Mouse (Mus musculus) lung, adult 2 months (tissue): Measurements from ENCODE around the gene Csf2. TPM values are rescaled to one million over a fixed set of nuclear protein-coding genes. Genes with fewer than 3 reads are reported as not detected.

Source experiments
- DNase-seq: peaks from one replicate; pipeline ENCODE4 v3.0.0; 2022
- H3K4me1 ChIP-seq: fragments of 200-500 bp; 2 replicates; pipeline ENCODE4 v1.6.1; 2011; ENCODE audit warnings: low read length; ENCODE audit not compliant: control insufficient read depth, insufficient read depth
- H3K4me3 ChIP-seq: fragments of 200-500 bp; replicated peaks from 2 replicates; pipeline ENCODE3; 2011; ENCODE audit warnings: low read depth, mild to moderate bottlenecking, control low read depth, low read length; ENCODE audit errors: extremely low read depth
- CTCF ChIP-seq: fragments of 200-500 bp; IDR thresholded peaks from 2 replicates; pipeline ENCODE4 v1.5.1; 2011; ENCODE audit warnings: mild to moderate bottlenecking, low read length, control low read depth; ENCODE audit not compliant: insufficient read depth
- POLR2A ChIP-seq: fragments of 200-500 bp; IDR thresholded peaks from 2 replicates; pipeline ENCODE4 v1.6.1; 2011; ENCODE audit warnings: low read depth, mild to moderate bottlenecking, control low read depth, low read length, borderline replicate concordance; ENCODE audit errors: extremely low read depth
- WGBS: fragments of 180-500 bp; shearing (Covaris S2); methylation state at CpG from one replicate; pipeline ENCODE4 v1.1.7; 2018; 5-methylcytosine and 5-hydroxymethylcytosine counted together
- polyA plus RNA-seq: library from polyadenylated mRNA; depleted of rRNA; stranded (reverse); fragments of >200 nt; gene quantifications from 2 replicates; pipeline ENCODE4 v1.2.3, GENCODE M21; 2012

The Csf2 gene
- polyA plus RNA-seq, 1 experiment: 2.5 TPM

- WGBS: 74% methylated on average over 6 of the region's 6 CpGs
- Histone ChIP-seq H3K4me1 (no peaks in the 10 kb centered on the region), H3K4me3 (no peak overlapping the region)
- DNase-seq: no peak
- TF ChIP-seq CTCF: no peak
- TF ChIP-seq POLR2A: no peak
These were observed 5.0 kb downstream of the Csf2 start for GRCm38 (mm10) chr11:54244465-54244864.

GRCm38 (mm10) chr11:54242494-54242893, 7.0 kb downstream of the Csf2 start:
- TF ChIP-seq POLR2A: no peak
- TF ChIP-seq CTCF: no peak
- no peaks in the 10 kb centered on the region for H3K4me1 ChIP-seq
- no peak for DNase-seq
- WGBS: 90% methylated on average over 3 of the region's 3 CpGs
- H3K4me3 ChIP-seq: no peak overlapping the region

- Histone ChIP-seq H3K4me3 (no peak overlapping the region), H3K4me1 (no peaks in the 10 kb centered on the region)
- DNase-seq: peak; percentile 49
- no peak for TF ChIP-seq POLR2A
- 16% methylated on average over 2 of the region's 2 CpGs for WGBS
These were observed 12.5 kb downstream of the Csf2 start for GRCm38 (mm10) chr11:54236939-54237338.

GRCm38 (mm10) chr11:54227478-54227877, 22.0 kb downstream of the Csf2 start:
- WGBS: 80% methylated on average over 2 of the region's 2 CpGs
- Histone ChIP-seq H3K4me3 (no peak overlapping the region), H3K4me1 (no peaks in the 10 kb centered on the region)
- TF ChIP-seq CTCF (no peak), POLR2A (no peak)
- no peak for DNase-seq

- Histone ChIP-seq H3K4me3 (no peak overlapping the region), H3K4me1 (no peaks in the 10 kb centered on the region)
- no peak for TF ChIP-seq CTCF
- TF ChIP-seq POLR2A: no peak
- no peak for DNase-seq
- 74% methylated on average over 5 of the region's 5 CpGs for WGBS
These were observed 24.9 kb downstream of the Csf2 start for GRCm38 (mm10) chr11:54224475-54224986.

- TF ChIP-seq CTCF (no peak), POLR2A (no peak)
- WGBS: 72% methylated on average over 9 of the region's 9 CpGs
These were observed 25.6 kb downstream of the Csf2 start for GRCm38 (mm10) chr11:54223637-54224474.

GRCm38 (mm10) chr11:54219903-54220740, 29.3 kb downstream of the Csf2 start:
- no peak overlapping the region for H3K4me3 ChIP-seq
- 43% methylated on average over 6 of the region's 6 CpGs for WGBS
- no peaks in the 10 kb centered on the region for H3K4me1 ChIP-seq
- TF ChIP-seq CTCF (no peak), POLR2A (no peak)
- no peak for DNase-seq

More at GRCm38 (mm10) chr11:54223637-54224474, 25.6 kb downstream of the Csf2 start:
- no peak for DNase-seq
- no peaks in the 10 kb centered on the region for H3K4me1 ChIP-seq
- no peak overlapping the region for H3K4me3 ChIP-seq

- TF ChIP-seq CTCF (no peak), POLR2A (no peak)
- no peak overlapping the region for H3K4me3 ChIP-seq
- WGBS: 65% methylated on average over 1 of the region's 1 CpGs
- no peak for DNase-seq
- peaks cover 6% of the 10 kb centered on the region for H3K4me1 ChIP-seq
These were observed 30.3 kb downstream of the Csf2 start for GRCm38 (mm10) chr11:54219191-54219590.

GRCm38 (mm10) chr11:54217384-54217783, 32.1 kb downstream of the Csf2 start:
- peaks cover 6% of the 10 kb centered on the region for H3K4me1 ChIP-seq
- H3K4me3 ChIP-seq: no peak overlapping the region
- 57% methylated on average over 7 of the region's 7 CpGs for WGBS
- no peak for TF ChIP-seq CTCF
- no peak for TF ChIP-seq POLR2A
- DNase-seq: no peak
